Mouse (Mus musculus) naive thymus-derived CD4-positive, alpha-beta T cell, adult 5 months (primary cell): ENCODE data around the gene Olfr1353. TPM values are rescaled to one million over a fixed set of nuclear protein-coding genes. Genes with fewer than 3 reads are reported as not detected.

Experiments
- polyA plus RNA-seq: library from polyadenylated mRNA; unstranded; fragments of 100-300 nt; shearing (Covaris generic); gene quantifications from one replicate; pipeline ENCODE4 v1.2.1, GENCODE M21; 2017

The Olfr1353 gene
- not detected for polyA plus RNA-seq

DNA sequence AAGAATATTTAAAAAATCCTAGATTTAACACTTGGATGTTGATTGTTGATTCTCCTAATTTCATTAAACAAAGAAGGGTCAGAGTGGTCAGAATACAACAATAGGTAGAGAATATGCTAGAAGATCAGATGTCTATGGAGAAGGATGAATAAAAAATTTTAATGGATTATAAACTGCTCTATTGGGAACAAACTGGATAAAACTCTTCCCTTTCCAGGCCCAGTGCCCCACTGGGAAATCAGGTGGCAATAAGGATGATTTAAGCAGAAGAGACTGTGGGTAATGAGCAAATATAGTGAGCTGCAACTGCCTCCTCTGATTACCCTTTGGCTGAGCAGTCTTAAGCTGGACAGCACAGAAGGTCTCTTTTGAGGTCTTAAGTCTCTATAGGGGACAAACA is at the start of gene Olfr1353:
Gene Olfr1353 (plus strand): TSS at position 301 of the 400 bp plus-strand sequence.

DNA sequence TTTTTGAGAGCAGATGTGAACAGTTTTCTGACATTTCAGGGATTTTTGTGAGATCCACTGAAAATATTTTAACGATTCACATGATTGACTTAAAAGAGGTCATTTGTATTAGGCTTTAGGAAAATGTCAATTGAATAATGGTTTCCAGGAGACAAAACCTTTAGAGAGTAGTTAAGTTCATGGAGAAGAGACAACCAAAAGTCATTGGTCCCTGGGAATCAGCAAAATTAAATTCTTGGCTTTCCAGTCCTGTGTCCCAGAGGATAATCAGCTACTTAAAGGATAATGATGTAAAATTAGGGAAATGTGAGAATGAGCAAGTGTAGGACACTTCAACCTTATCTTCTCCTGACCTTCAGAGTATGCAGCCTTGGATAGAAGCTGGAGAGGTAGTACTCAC is 12.8 kb upstream of the Olfr1353 start, which contains the start of gene Olfr8:
Gene Olfr8 (plus strand): TSS at position 301 of the 400 bp plus-strand sequence.

DNA sequence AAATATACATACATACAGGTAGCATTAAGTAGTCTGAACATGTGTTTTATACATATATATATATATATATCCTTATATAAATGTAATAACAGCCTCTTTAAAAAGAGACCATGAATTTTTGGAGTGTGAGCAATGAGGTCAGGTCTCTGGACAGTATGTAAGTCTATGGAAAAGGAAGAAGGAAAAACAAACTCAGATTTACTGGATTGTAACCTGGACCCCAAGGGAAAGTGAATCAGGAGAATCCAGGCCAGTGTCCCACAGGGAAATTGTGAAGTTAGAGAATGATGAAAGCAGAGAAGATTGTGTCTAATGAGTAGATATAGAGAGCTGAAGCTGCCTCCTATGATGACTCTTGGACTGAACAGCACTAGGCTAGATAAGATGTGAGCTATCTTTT is 17.6 kb downstream of the Olfr1353 start, which contains the start of gene Olfr1352:
Gene Olfr1352 (plus strand): TSS at position 301 of the 400 bp plus-strand sequence.

DNA sequence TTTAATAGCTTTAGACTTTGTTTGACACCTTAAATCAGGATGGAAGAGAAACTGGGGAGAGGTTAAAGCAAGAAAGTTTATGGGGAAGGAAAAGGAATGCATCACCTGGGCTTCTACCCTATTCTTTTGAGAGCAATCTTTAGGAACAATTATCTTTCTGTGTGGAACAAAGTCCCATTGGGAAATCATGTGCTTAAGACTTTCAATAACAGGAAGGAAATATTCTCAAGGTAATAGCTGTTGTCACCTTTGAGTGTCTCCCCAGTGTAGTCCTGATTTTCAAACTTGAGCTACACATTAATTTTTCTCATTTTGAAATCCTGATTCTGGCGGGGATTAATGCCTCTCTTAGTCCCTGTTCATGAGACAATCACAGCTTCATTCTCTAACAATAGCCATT is 49.1 kb downstream of the Olfr1353 start, which contains the start of gene Olfr1351:
Gene Olfr1351 (plus strand): TSS at position 301 of the 400 bp plus-strand sequence.

Other genes starting within 250 kb of the Olfr1353 start
- gene Casp14, start 245.0 kb upstream of the Olfr1353 start, polyA plus RNA-seq = not detected
- gene Ccdc105, start 210.2 kb upstream of the Olfr1353 start, polyA plus RNA-seq = not detected
- not detected for gene Slc1a6, start 182.8 kb upstream of the Olfr1353 start, polyA plus RNA-seq
- gene Olfr1356, start 111.1 kb upstream of the Olfr1353 start, polyA plus RNA-seq = not detected
- gene Olfr1355, start 87.8 kb upstream of the Olfr1353 start, polyA plus RNA-seq = not detected
- not detected for gene Olfr1354, start 50.1 kb upstream of the Olfr1353 start, polyA plus RNA-seq
- not detected for gene Olfr8, start 12.7 kb upstream of the Olfr1353 start, polyA plus RNA-seq
- not detected for gene Olfr1352, start 17.7 kb downstream of the Olfr1353 start, polyA plus RNA-seq
- gene Olfr1351, start 49.2 kb downstream of the Olfr1353 start, polyA plus RNA-seq = not detected
- not detected for gene Olfr57, start 65.4 kb downstream of the Olfr1353 start, polyA plus RNA-seq
- 15.9 TPM for gene 2610008E11Rik, start 134.3 kb downstream of the Olfr1353 start, polyA plus RNA-seq
- not detected for gene Vmn2r80, start 185.5 kb downstream of the Olfr1353 start, polyA plus RNA-seq